Mouse (Mus musculus) CH12.LX (cell line): ENCODE data around the gene Bsn.

Experiments used
- BHLHE40 ChIP-seq: IDR thresholded peaks from 2 replicates; pipeline ENCODE4 v1.6.1; 2011; ENCODE audit warnings: mild to moderate bottlenecking, low read depth, low read length, improper control_type of control experiment
- CHD2 ChIP-seq: IDR thresholded peaks from 2 replicates; pipeline ENCODE4 v1.6.1; 2011; ENCODE audit warnings: low read length, improper control_type of control experiment
- CTCF ChIP-seq, 2 experiments: IDR thresholded peaks in 1 of 2; conservative IDR thresholded peaks in 1 of 2; 2 replicates each; pipeline ENCODE4 v1.5.1; 2011 to 2012; ENCODE audit warnings: low read depth in 2 of 2, low read length in 2 of 2, improper control_type of control experiment in 1 of 2, inconsistent platforms in 1 of 2, mild to moderate bottlenecking in 1 of 2, moderate library complexity in 1 of 2
- EP300 ChIP-seq: IDR thresholded peaks from 2 replicates; pipeline ENCODE4 v1.6.1; 2011; ENCODE audit warnings: low read length, improper control_type of control experiment
- HCFC1 ChIP-seq: IDR thresholded peaks from 2 replicates; pipeline ENCODE4 v1.6.1; 2012; ENCODE audit warnings: low read depth, mild to moderate bottlenecking, inconsistent platforms, low read length, improper control_type of control experiment
- JUN ChIP-seq: IDR thresholded peaks from 2 replicates; pipeline ENCODE4 v1.6.1; 2011; ENCODE audit warnings: low read depth, mild to moderate bottlenecking, low read length, improper control_type of control experiment, moderate library complexity; ENCODE audit not compliant: insufficient read depth
- POLR2A ChIP-seq: IDR thresholded peaks from 2 replicates; pipeline ENCODE4 v1.6.1; 2011; ENCODE audit warnings: low read depth, mild to moderate bottlenecking, improper control_type of control experiment, low read length
- TCF12 ChIP-seq: IDR thresholded peaks from 2 replicates; pipeline ENCODE4 v1.6.1; 2014; ENCODE audit warnings: low read depth, mild to moderate bottlenecking, inconsistent platforms, low read length, improper control_type of control experiment
- UBTF ChIP-seq: IDR thresholded peaks from 2 replicates; pipeline ENCODE4 v1.6.1; 2012; ENCODE audit warnings: low read depth, mild to moderate bottlenecking, inconsistent platforms, low read length, improper control_type of control experiment, moderate library complexity
- USF2 ChIP-seq: conservative IDR thresholded peaks from 2 replicates; pipeline ENCODE4 v1.6.1; 2011; ENCODE audit warnings: low read depth, low read length, improper control_type of control experiment
- ZC3H11A ChIP-seq: IDR thresholded peaks from 2 replicates; pipeline ENCODE4 v1.6.1; 2012; ENCODE audit warnings: low read depth, mild to moderate bottlenecking, inconsistent platforms, low read length, improper control_type of control experiment
- ZMIZ1 ChIP-seq: IDR thresholded peaks from 2 replicates; pipeline ENCODE4 v1.6.1; 2012; ENCODE audit warnings: low read depth, mild to moderate bottlenecking, inconsistent platforms, low read length, improper control_type of control experiment

GRCm38 (mm10) chr9:108220380-108220774 lies 30.2 kb upstream of the Bsn start:
- TF ChIP-seq TCF12 (no peak), UBTF (no peak), JUN (no peak), USF2 (no peak), CTCF (conservative IDR thresholded peaks at IDR 0.05 in 1 of 2, IDR thresholded peaks at IDR 0.05 in 1 of 2; ENCODE audit: low read depth in 2 of 2, low read length in 2 of 2) (no peak), ZMIZ1 (no peak), POLR2A (no peak), EP300 (no peak), CHD2 (no peak), ZC3H11A (no peak), HCFC1 (no peak), BHLHE40 (no peak)
